Mouse (Mus musculus): Measurements from ENCODE around the gene Tenm3. TPM values are rescaled to one million over a fixed set of nuclear protein-coding genes. Genes with fewer than 3 reads are reported as not detected.

Gene Tenm3
- total RNA-seq, 2 experiments from 2014 or later, result 10.4 to 11.8 TPM

GRCm38 (mm10) chr8:48743912-48744311 is 99.8 kb downstream of the Tenm3 start:
- no peak for DNase-seq (ENCODE audit: low spot score)

GRCm38 (mm10) chr8:48742741-48743140 is 101.0 kb downstream of the Tenm3 start:
- no peak for DNase-seq (ENCODE audit: low spot score)

- DNase-seq (ENCODE audit: low spot score), result no peak
These were observed 102.8 kb downstream of the Tenm3 start for GRCm38 (mm10) chr8:48740951-48741350.

GRCm38 (mm10) chr8:48740147-48740881 is 103.4 kb downstream of the Tenm3 start:
- DNase-seq (ENCODE audit: low spot score), result no peak

GRCm38 (mm10) chr8:48733731-48734130 is 110.0 kb downstream of the Tenm3 start:
- no peak for DNase-seq (ENCODE audit: low spot score)

GRCm38 (mm10) chr8:48733057-48733456 is 110.7 kb downstream of the Tenm3 start:
- no peak for DNase-seq (ENCODE audit: low spot score)

- DNase-seq (ENCODE audit: low spot score), result no peak
These were observed 113.0 kb downstream of the Tenm3 start for GRCm38 (mm10) chr8:48730701-48731100.

GRCm38 (mm10) chr8:48728833-48729690 is 114.7 kb downstream of the Tenm3 start:
- no peak for DNase-seq (ENCODE audit: low spot score)

GRCm38 (mm10) chr8:48728006-48728405 is 115.7 kb downstream of the Tenm3 start:
- DNase-seq (ENCODE audit: low spot score), result no peak

- no peak for DNase-seq (ENCODE audit: low spot score)
These were observed 121.0 kb downstream of the Tenm3 start for GRCm38 (mm10) chr8:48722744-48723143.

- no peak for DNase-seq (ENCODE audit: low spot score)
These were observed 121.4 kb downstream of the Tenm3 start for GRCm38 (mm10) chr8:48722318-48722717.

GRCm38 (mm10) chr8:48721376-48721775 is 122.4 kb downstream of the Tenm3 start:
- no peak for DNase-seq (ENCODE audit: low spot score)

GRCm38 (mm10) chr8:48715616-48716015 is 128.1 kb downstream of the Tenm3 start:
- no peak for DNase-seq (ENCODE audit: low spot score)

GRCm38 (mm10) chr8:48706666-48707065 is 137.1 kb downstream of the Tenm3 start:
- DNase-seq (ENCODE audit: low spot score), result no peak

GRCm38 (mm10) chr8:48704885-48705515 is 138.8 kb downstream of the Tenm3 start:
- DNase-seq (ENCODE audit: low spot score), result no peak

GRCm38 (mm10) chr8:48704485-48704884 is 139.3 kb downstream of the Tenm3 start:
- no peak for DNase-seq (ENCODE audit: low spot score)

GRCm38 (mm10) chr8:48690665-48691395 is 152.9 kb downstream of the Tenm3 start:
- DNase-seq (ENCODE audit: low spot score), result peak; percentile 79

GRCm38 (mm10) chr8:48688706-48689105 is 155.0 kb downstream of the Tenm3 start:
- DNase-seq (ENCODE audit: low spot score), result no peak

- peak; percentile 80 for DNase-seq (ENCODE audit: low spot score)
These were observed 155.6 kb downstream of the Tenm3 start for GRCm38 (mm10) chr8:48688188-48688587.

GRCm38 (mm10) chr8:48673476-48673875 is 170.3 kb downstream of the Tenm3 start:
- DNase-seq (ENCODE audit: low spot score), result no peak

- no peak for DNase-seq (ENCODE audit: low spot score)
These were observed 171.3 kb downstream of the Tenm3 start for GRCm38 (mm10) chr8:48672471-48672870.

All from gastrocnemius, adult 18-20 months (tissue).